Mouse (Mus musculus): ENCODE results near the gene Gm19935.

Gene Gm19935

DNA sequence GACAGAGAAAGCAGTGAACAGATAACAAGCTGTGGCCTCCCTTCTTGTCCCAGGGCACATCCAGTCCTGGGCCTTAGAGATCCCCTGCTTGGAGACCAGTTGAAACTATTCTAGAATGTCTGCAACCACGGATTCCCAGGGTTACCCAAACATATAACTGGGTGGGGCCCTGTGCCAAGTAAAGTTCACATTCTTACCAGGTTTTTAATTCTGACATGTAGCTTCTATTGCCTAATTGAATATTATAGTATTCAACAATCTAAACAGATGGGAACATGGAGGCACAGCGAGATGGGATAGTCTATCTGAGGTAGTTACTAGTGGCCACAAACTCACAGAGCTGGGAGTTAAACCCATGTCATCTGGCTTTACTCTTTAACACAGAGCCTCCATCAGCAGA lies at the start of gene Gm19935:
Gm19935 (minus strand) TSS at position 101 of the 400 bp plus-strand sequence.
- no peak for DNase-seq (ENCODE audit: low spot score in 2 of 2)

DNA sequence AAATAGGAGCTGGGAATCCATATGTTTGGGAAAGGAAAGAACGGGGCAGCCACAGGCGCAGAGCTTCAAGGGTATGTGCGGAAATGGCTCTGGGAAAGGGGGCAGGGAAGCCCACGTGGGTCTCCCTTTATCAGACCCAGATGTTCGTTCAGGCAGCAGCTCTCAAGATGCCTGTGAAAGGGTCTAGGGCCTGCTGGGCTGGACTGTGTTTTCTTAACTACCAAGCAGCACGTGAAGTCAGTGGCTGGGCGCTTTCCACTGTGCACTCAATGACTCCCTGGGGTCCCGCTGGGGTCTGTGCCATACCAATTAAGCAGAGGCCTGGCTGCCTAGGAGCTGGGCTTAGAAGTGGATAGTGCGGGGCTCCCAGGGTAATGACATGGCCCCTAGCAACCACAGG lies 44.8 kb upstream of the Gm19935 start:
- no peak for DNase-seq (ENCODE audit: low spot score in 2 of 2)

DNA sequence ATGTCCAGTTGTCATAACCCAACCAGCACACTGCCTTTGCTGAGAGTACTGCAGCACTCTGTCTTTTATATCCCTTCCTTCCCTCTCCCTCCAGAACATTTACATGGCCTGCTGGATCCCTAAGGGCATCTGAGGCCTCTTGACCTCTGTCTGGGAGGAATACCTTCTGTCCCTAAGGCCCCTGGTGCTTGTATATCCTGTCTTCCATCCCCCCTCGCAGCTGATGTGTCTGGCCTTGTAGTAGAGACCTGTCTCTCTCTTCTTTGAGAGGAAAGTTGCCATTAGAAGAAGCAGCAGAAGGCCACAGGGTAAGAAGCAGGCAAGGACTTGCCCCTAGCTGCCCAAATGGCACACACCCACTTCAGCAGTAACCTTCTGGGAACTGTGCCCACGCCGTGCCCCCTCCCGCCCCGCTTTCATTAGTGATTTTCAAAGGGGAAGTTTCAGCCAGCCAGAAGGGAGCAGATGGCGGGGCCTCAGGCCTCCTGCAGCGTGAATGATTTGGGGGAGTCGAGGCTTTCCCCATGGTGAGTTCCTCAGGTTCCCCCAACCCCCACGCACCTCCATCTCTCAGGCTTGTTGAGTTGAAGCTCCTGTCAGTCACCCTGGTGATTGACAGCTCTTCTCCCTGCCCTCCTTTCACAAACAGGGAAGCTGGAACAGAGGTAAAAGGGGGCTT lies 44.2 kb upstream of the Gm19935 start:
- peak; percentile 48 to 50 for DNase-seq (ENCODE audit: low spot score in 2 of 2)

DNA sequence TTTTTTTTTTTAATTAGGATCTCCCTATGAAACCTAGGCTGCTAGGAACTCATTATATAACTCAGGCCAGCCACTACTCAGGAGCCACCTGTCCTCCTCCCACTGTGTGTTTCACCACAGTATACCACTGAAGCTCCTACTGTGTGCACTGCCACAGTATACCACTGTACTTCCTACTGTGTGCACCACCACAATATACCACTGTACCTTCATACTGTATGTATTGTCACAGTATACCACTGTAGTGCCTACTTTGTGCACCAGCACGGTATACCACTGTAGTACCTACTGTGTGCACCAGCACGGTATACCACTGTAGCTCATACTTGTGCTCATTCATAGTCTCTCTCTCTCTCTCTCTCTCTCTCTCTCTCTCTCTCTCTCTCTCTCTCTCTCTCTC lies 40.9 kb upstream of the Gm19935 start:
- DNase-seq (ENCODE audit: low spot score in 2 of 2) = no peak

DNA sequence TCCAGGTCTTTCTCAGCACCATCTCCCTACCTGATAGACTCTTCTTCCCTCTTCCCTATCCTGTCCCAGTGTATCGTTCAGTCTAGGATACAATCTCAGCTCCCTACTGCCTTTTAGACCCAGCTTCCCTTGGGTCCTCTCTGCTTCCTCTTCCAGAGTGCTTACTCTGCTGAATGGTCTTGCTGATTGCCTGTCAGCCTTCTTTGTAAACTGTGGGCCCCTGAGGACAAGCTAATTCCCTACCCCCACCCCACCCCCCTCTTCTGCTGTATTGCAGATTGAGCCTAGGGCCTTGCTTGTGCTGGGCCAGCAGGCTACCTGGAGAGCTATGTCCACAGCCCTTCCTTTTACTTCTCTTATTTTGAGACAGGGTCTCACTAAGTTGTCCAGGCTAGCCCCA lies 39.8 kb upstream of the Gm19935 start:
- DNase-seq (ENCODE audit: low spot score in 2 of 2) = no peak

DNA sequence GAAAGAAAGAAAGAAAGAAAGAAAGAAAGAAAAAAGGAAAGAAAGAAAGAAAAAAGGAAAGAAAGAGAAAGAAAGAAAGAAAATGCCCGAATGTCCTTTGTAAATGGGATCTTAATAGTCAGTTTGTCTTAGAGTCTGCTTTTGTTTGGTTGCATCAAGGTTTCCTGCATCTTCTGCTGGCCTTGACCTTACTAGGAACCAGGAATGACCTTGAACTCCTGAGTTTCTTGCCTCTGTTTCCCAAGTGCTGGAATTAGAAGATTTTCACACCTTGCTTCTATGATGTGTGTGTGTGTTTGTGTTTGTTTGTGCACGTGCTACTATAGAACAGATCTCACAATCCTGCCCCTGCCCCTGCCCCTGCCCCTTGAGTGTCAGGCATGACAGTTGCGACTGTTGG lies 39.0 kb upstream of the Gm19935 start:
- no peak for DNase-seq (ENCODE audit: low spot score in 2 of 2)

DNA sequence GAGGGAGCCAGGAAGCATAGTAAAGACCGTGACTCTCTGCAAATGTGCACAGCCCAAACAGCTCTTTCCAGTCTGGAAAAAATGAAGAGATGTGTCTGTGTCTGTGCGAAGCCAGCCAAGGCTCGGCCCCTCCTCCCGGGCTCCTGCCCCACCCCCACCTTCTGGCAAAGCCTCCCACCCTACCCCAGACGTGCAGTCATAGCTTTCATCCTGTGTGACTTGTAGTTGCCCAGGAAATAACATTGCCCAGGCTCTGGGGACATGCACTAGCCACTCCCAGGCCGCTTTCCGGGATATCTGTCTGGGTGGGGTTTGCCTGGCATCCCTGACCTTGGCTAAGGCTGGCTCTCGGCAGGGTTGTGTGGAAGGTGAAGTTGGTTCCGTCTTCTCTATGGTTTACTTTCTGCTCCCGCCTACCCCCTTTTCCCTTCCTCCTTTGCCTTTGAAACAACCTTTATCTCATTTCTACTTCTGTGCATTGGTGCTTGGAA lies 37.5 kb upstream of the Gm19935 start:
- DNase-seq (ENCODE audit: low spot score in 2 of 2) = no peak

DNA sequence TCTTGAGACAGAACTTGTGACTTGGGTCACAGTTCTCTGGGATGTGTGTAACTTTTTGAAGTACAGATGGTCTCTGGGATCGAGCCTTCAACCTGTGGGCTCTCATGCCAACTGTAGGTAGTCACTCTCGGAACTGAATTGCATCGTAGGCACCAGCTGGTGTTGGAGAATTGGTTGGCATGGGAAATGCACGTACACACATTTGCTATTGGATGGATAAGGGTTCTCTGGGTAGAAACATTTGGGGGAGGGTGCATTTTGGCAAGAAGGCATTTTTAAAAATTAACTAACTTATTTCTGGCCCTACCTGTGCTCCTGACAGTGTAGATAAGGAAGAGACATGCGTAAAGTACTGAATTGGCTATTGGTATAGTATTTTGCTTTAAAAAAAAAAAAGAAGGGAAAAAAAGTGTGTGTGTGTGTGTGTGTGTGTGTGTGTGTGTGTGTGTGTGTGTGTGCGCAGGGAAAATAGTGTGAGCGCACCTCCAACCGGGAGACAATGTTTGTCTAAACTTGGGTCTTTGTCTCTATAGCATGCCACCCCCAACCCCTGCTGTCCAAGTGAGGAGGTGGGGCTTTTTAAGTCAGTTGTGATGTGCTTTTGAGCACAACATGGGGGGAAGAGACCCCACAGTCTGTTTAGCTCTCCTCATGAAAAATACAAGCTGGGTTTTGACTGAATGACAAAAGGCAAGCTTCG lies 36.9 kb upstream of the Gm19935 start:
- DNase-seq (ENCODE audit: low spot score in 2 of 2) = no peak

DNA sequence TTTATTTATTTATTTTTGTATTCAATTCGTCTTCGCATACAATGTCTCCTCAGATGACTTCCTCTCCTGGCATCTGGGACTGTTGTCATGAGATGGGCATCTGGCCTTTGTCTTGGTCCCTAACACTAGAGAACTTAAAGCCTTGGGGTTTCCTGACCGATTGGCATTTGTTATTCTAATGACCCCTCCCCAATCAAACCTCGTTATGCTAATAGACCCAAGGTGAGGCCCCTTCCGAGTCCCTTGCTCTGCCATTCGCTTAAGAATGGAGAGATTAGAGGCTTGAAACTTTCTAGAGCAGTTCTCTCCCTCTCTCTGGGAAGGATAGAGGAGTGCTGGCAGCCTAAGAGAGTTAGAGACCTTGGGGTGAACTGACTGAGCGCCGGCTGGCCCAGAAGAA lies 34.4 kb upstream of the Gm19935 start:
- DNase-seq (ENCODE audit: low spot score in 2 of 2) = no peak

DNA sequence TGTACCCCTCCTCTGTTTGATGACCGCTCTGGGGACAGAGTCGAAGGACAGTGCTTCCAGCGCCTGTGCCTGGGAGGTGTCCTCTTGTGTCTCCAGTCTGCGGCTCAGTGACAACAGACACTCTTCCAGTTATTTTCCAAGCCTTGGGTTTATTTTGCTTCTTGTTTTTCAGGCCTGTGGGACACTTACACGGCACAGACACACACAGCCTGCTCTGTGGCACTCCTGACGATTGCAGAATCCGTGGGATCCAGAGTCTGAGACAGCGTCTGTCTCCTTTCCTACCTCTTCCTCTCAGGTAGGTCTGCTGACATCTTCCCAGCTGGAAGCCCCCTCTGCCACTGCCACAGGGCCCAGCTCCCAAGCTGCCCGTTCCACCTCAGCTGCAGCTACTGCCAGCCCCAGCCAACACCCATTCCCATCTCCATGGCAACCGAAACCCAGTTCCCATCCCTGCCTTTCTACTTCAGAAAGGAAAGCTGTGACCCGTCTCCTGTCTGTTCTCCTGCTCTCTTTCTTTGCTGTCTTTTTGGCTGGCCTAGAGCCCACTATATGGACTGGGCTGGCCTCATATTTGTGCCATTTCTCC lies 32.4 kb upstream of the Gm19935 start:
- no peak for DNase-seq (ENCODE audit: low spot score in 2 of 2)

DNA sequence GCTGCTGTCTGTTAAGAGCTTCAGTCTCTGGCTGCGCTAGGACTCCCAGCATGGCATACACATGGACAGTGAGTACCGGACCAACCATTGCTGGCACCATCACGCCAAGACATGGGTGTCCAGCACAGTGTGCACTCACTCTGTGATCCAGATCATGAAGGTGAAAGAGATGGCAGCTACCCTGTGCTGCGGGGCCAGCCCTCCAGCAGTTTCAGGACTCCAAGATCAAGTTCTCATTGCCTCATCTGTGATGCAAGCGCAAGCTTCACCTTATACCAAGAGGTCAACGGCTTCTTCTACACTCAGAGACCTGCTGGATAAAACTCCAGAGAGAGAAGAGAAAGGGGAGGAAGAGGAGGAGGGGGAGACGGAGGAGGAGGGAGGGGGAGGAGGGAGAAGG lies 30.8 kb upstream of the Gm19935 start:
- DNase-seq (ENCODE audit: low spot score in 2 of 2) = no peak

DNA sequence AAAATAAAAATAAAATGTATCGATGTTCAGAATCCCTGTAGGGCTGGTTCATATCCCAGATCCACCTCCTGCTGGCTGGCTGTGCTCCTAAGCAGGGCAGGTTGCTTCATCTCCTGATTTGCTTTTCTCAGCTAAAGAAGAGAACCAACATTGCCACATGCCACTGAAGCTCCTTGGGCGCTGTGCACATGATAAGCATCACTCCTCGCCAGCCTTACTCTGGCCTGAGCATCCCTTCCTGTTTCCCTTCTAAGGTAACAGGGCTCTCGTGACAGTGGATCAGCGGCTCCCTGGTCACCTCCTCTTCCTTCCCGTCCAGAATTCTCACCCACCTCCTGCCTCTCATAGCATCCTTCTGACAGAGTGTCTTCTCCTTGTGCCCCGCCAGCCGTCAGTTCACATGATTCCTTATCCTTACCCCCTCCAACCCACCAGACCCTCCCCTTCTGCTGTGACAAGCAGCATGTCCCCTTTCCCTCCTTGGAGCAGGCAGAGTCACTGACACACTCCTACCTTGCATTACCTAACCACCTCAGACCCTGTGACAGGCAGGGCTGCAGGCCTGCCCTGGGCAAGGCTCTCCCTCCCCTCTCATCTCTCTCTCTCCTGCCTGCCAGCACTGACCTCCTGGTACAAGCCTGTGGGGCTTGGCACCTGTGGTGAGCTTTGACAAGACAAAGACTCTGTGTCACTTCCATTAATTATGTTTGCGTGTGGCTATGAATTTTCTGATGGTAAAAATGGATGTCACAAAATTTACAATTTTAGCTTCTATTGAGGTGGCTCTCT lies 27.2 kb upstream of the Gm19935 start:
- no peak for DNase-seq (ENCODE audit: low spot score in 2 of 2)

DNA sequence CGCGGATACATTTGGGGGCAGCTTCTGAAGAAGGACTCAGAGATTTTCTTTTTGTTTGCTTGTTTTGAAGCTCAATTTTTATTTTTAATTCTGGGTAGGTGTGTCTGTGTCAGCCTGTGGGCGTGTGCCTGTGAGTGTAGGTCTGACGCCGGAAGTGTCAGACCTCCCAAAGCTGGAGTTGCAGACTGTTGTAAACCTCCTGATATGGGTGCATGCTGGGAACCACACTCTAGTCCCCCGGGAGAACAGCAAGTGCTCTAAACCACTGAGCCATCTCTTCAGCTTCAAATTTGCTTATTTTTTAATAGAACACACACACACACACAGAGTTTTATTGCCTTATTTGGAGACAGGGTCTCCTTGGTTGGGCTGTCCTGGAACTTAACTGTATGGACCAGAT lies 25.9 kb upstream of the Gm19935 start:
- peak; percentile 78 to 80 for DNase-seq (ENCODE audit: low spot score in 2 of 2)

DNA sequence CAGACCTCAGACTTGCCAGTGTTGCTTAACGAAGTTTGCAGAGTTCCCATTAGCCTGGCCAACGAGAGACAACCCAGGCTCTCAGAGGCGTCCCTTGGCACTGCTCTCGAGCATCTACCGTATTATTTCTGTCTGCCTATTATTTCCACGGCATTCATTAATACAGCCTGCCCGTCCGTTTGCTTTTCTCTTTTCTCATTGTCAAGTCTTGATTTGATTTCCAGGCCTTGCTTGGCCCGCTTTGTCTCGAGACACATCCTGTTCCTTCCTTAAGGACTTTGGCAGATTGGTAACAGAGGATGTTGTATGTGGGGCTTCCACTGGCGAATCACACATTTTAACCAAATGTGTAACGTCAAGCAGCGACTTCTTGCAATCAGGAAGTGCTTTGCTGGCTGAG lies 24.1 kb upstream of the Gm19935 start:
- DNase-seq (ENCODE audit: low spot score in 2 of 2) = no peak

DNA sequence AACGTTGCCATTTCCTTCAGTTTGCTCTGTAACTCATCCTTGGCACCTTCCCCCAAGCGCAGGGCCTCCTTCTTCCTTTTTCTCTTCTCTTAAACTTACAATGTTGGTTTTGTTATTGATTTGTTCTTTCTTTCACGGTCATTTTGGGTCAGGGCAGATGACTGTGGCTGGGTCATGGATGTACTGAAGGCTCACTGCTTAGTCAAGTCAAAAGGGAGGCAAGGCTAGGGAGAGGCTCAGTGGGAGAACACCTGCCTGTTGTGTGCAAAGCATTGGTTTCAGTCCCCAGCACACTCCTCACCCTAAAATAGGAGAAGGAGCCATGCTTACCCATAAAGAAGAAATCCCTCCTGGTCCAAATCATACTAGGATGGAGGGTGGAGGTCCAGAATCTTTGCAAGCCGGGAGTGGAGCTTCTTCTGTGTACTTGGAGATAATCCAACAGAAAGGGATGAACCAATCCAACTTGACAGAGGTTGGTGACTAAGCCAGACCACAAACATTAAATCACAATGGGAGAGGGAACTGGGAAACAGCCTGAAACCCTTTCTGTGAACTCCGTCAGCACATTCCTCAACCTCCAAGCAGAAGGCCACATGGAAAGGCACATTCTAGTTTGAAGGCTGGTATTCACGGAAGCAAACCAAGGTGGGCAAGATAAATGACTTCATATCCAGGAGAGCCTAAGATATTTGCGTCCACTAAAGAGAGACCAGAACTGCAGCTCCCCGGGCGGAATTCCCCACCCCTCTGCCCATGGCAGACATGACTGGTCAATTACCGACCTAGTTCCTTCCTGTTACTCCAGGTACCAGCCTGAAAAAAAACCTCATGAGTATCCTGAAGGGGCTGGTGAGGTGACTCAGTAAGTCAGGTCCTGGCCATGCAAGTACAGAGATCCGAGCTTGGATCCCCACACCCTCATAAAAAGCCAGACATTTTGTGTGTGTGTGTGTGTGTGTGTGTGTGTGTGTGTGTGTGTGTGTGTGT lies 22.8 kb upstream of the Gm19935 start:
- DNase-seq (ENCODE audit: low spot score in 2 of 2) = no peak

DNA sequence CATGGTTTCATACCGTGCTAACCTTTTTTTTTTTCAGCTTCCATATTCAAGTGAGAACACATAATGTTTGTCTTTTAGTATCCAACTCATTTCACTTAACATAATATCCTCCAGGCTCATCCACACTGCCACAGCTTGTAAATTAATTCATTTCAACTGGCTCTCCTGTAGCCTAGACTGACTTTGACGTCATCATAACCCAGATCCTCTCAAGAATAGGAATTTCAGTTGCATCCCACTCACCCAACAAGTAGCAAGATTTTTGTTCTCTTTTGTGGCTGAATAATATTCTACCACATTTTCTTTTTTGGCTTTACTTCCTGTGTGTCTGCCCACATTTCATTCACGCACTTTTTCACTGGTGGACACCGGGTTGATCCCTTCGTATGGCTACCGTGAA lies 20.2 kb upstream of the Gm19935 start:
- no peak for DNase-seq (ENCODE audit: low spot score in 2 of 2)

DNA sequence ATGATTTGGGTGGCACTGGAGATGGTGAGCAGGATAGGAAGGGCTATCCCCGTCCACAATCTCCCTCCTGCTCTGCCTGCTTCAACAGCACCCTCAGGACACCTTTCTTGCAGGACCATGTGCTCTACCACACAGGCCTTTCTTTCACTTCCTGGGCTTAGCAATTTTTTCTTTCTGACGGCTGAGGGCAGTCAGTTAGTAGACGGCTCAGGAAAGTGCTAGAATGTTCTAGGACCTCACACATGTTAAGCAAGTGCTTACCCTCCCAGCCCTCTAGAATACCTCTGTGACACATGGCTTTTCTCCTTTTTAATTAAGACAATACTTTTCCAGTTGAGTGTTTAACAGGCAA lies 17.1 kb upstream of the Gm19935 start:
- DNase-seq (ENCODE audit: low spot score in 2 of 2) = no peak

DNA sequence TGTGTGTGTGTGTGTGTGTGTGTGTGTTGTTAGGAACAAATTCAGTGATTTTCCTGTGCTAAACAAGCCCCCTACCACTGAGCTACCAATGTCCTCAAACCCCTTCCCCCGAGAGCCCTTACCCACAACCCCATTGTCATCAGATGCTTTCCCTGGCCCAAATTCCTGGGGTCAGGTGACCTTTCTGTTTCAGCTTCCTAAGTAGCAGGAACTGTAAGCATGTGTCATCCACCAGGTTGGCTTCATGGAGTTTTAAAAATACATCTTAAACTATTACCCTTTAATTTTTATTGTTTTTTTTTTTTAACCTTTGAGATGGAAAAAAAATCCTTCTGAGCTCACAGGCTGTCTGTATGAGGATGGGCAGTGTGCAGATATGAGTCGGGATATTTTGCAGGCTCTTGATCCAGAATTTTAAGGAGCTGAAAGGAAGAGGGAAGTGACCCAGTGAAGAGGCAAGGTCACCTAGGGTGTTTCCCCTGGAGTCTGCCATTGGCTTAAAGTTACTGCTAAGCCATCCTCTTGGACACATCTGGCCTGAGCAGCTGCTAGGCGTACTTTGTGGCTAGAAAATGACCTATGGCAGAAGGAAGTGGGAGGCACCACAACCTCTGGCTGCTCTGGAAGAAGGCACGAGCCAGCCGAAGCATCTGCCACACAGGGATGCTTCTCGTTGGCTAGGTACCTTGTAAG lies 16.6 kb upstream of the Gm19935 start:
- no peak for DNase-seq (ENCODE audit: low spot score in 2 of 2)

DNA sequence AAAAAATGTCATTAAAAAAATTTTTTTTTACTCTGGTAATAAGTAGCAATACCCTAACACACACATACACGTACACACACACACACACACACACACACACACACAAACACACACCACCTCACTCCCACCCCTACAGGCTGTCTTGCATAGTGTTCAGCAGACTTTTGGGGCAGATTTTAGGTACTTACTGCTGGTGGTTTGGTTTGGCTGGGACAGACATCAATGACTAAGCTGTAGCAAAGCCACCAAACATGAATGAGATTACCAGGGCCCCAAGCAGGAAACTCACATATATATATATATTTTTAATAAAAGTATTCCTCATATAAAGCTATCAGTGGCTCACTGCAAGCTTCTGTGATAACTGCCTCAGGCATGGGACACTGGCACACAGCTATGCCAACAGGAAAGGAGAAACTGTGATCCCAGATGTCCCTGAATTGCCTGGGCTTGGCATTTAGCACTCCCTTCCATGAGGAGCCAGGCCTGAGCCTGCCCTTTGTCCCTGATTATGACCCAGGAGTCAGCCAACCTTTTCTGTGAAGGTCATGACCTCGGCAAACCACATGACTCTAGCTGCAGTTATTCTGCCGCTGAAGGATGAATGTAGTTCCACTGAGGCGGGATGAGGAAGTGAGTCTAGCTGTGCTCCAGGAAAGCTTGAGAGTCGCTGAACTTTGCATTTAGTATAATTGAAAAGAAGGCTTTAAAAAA lies 15.5 kb upstream of the Gm19935 start:
- peak in 1 of 2 experiments; percentile 6 for DNase-seq (ENCODE audit: low spot score in 2 of 2)

DNA sequence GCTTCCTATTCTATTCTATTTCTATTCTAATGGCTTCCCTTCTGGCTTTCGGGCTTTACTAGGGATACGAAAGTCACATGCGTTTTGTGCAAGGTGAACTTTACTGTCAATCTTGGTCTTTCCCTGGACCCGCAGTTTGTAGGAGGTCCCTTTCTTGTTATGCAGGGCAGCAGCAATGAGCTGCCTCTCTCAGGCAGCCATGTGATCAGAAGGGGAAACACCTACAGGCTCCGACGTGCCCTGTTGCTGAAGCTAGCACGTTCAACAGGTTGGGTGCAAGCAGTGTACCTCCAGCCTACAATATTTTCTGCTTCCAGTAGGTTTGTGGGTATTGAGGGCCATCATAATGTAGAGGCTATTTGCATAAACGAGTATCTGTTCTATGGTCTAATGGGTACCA lies 13.8 kb upstream of the Gm19935 start:
- peak; percentile 49 to 52 for DNase-seq (ENCODE audit: low spot score in 2 of 2)
